Mouse (Mus musculus) lung, adult 2 months (tissue): ENCODE data around the gene Rmnd5b.

ENCODE experiments used
- CTCF ChIP-seq: fragments of 200-500 bp; IDR thresholded peaks from 2 replicates; pipeline ENCODE4 v1.5.1; 2011; ENCODE audit warnings: mild to moderate bottlenecking, low read length, control low read depth; ENCODE audit not compliant: insufficient read depth
- POLR2A ChIP-seq: fragments of 200-500 bp; IDR thresholded peaks from 2 replicates; pipeline ENCODE4 v1.6.1; 2011; ENCODE audit warnings: low read depth, mild to moderate bottlenecking, control low read depth, low read length, borderline replicate concordance; ENCODE audit errors: extremely low read depth

- TF ChIP-seq POLR2A (no peak), CTCF (no peak)
These were observed 8.5 kb upstream of the Rmnd5b start for GRCm38 (mm10) chr11:51644217-51644616.
